Comparison of ENCODE assay signal across 11 mouse cellular contexts in the genomic region with DNA sequence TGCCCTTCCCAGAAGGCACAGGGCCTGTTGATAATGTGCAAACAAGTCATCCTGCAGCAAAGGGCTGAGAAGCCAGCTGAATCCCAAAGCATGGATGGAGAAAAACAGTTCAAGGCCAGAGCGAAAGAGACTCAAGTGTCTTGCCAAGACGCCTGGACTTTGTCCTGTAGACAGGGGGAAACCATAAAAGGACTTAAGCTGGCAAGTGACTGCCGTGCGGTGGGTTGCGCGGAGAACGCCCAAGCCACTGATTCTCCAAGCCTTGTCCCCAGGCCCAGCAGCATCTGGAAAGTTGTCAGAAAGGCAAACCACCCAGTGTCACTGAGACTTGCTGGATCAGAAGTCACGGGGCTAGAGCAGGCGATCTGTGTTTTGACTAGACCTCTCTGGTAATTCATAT. TPM values are rescaled to one million over a fixed set of nuclear protein-coding genes. Genes with fewer than 3 reads are reported as not detected.
A peak's percentile ranks its signal among the peaks of the same experiment; 100 is the strongest.
DNase-seq lines count a peak whose midpoint lies in the region; ATAC-seq and TF ChIP-seq lines count a peak whose summit lies in the region.
"Had no signal": no experiment of that assay in that cellular context is flagged by ENCODE, and none has a peak within 500 bp of the region (broad histone marks: within the 10 kb centered on the region; RNA-seq: fewer than 3 reads in every experiment).

No protein-coding gene starts in this region.

- no peak overlapping the region for H3K4me3 ChIP-seq in embryonic facial prominence, embryonic 15.5 days (replicated peaks)
- no peak overlapping the region for H3K4me3 ChIP-seq in embryonic facial prominence, embryonic 10.5 days
- H3K4me3 ChIP-seq in lung, postnatal 0 days (ENCODE audit: low read depth, low read length): no peak overlapping the region
- no peak overlapping the region for H3K4me3 ChIP-seq in stomach, embryonic 15.5 days (replicated peaks)
- H3K4me3 ChIP-seq: midbrain, embryonic 10.5 days had no signal

- TF ChIP-seq CTCF in lung, postnatal 0 days (IDR thresholded peaks at IDR 0.05): no peak

- no peak overlapping the region for H3K27ac ChIP-seq in embryonic facial prominence, embryonic 15.5 days (replicated peaks)
- no peak overlapping the region for H3K27ac ChIP-seq in embryonic facial prominence, embryonic 10.5 days (replicated peaks)
- no peak overlapping the region for H3K27ac ChIP-seq in lung, postnatal 0 days (ENCODE audit: low read length)
- H3K27ac ChIP-seq in stomach, embryonic 15.5 days: peak overlapping the region; percentile 69
- H3K27ac ChIP-seq: midbrain, embryonic 10.5 days had no signal

- H3K4me2 ChIP-seq in embryonic facial prominence, embryonic 15.5 days (replicated peaks): no peak overlapping the region
- no peak overlapping the region for H3K4me2 ChIP-seq in lung, postnatal 0 days (replicated peaks; ENCODE audit: low read depth, low read length)
- no peak overlapping the region for H3K4me2 ChIP-seq in stomach, embryonic 15.5 days

- no peaks in the 10 kb centered on the region for H3K9me3 ChIP-seq in embryonic facial prominence, embryonic 15.5 days (replicated peaks)
- H3K9me3 ChIP-seq in embryonic facial prominence, embryonic 10.5 days: no peaks in the 10 kb centered on the region
- no peaks in the 10 kb centered on the region for H3K9me3 ChIP-seq in lung, postnatal 0 days (ENCODE audit: low read length)
- H3K9me3 ChIP-seq in stomach, embryonic 15.5 days: no peaks in the 10 kb centered on the region
- H3K9me3 ChIP-seq: midbrain, embryonic 10.5 days had no signal

- no peaks in the 10 kb centered on the region for H3K4me1 ChIP-seq in embryonic facial prominence, embryonic 15.5 days
- H3K4me1 ChIP-seq in embryonic facial prominence, embryonic 10.5 days: peaks cover 11% of the 10 kb centered on the region
- H3K4me1 ChIP-seq in lung, postnatal 0 days (ENCODE audit: insufficient read depth, low read depth, low read length): no peaks in the 10 kb centered on the region; the same call in 1 of the 2 replicates
- no peaks in the 10 kb centered on the region for H3K4me1 ChIP-seq in stomach, embryonic 15.5 days

- no peak for DNase-seq in embryonic facial prominence, embryonic 10.5 days (ENCODE audit: low spot score)
- DNase-seq in lung, postnatal 14 days: peak; percentile 11
- no peak for DNase-seq in lung, postnatal 0 days (ENCODE audit: low spot score)
- DNase-seq in heart, postnatal 36 days: peak; percentile 42 to 50
- no peak for DNase-seq in T-cell, adult 2 months (ENCODE audit: low spot score)
- DNase-seq: lung, adult 2 months; thymus, adult 18-20 months had no signal

- no peaks in the 10 kb centered on the region for H3K36me3 ChIP-seq in embryonic facial prominence, embryonic 15.5 days
- H3K36me3 ChIP-seq in embryonic facial prominence, embryonic 10.5 days (replicated peaks): no peaks in the 10 kb centered on the region
- no peaks in the 10 kb centered on the region for H3K36me3 ChIP-seq in lung, postnatal 0 days (ENCODE audit: insufficient read depth, low read length)
- H3K36me3 ChIP-seq in stomach, embryonic 15.5 days: no peaks in the 10 kb centered on the region
- H3K36me3 ChIP-seq: midbrain, embryonic 10.5 days had no signal

- 0 out of 2 replicates have a peak, but pooled peaks have one; percentile 24 for ATAC-seq in embryonic facial prominence, embryonic 15.5 days (ENCODE audit: insufficient number of reproducible peaks, low FRiP score, low TSS enrichment, low read depth)
- ATAC-seq in lung, postnatal 0 days: no peak
- no peak for ATAC-seq in stomach, embryonic 15.5 days (ENCODE audit: insufficient read depth, low FRiP score, low read depth)
- no peak for ATAC-seq in monocyte, adult 5-6 weeks (replicated peaks; ENCODE audit: insufficient number of reproducible peaks, low FRiP score, low TSS enrichment, poor library complexity, severe bottlenecking)

- no peak overlapping the region for H3K9ac ChIP-seq in embryonic facial prominence, embryonic 15.5 days
- H3K9ac ChIP-seq in lung, postnatal 0 days (replicated peaks; ENCODE audit: low read depth): no peak overlapping the region
- no peak overlapping the region for H3K9ac ChIP-seq in stomach, embryonic 15.5 days

- intact Hi-C loops in heart, postnatal 36 days (cut with DNase I): no loop called here

- TF ChIP-seq EP300 in lung, postnatal 0 days (IDR thresholded peaks at IDR 0.05): no peak

- 78% methylated on average over 9 of the region's 9 CpGs for WGBS in embryonic facial prominence, embryonic 15.5 days
- 87% methylated on average over 9 of the region's 9 CpGs for WGBS in embryonic facial prominence, embryonic 10.5 days
- WGBS in lung, postnatal 0 days: 80% methylated on average over 9 of the region's 9 CpGs
- 58% methylated on average over 9 of the region's 9 CpGs for WGBS in stomach, embryonic 15.5 days

- H3K27me3 ChIP-seq in embryonic facial prominence, embryonic 15.5 days: no peaks in the 10 kb centered on the region
- H3K27me3 ChIP-seq in embryonic facial prominence, embryonic 10.5 days (replicated peaks; ENCODE audit: low read depth, poor library complexity, severe bottlenecking): no peaks in the 10 kb centered on the region
- no peaks in the 10 kb centered on the region for H3K27me3 ChIP-seq in lung, postnatal 0 days (replicated peaks; ENCODE audit: insufficient read depth, low read length)
- H3K27me3 ChIP-seq in stomach, embryonic 15.5 days (replicated peaks): no peaks in the 10 kb centered on the region

RNA-seq across cellular contexts. Expression of a gene that starts 22.2 kb away (rescaled TPM):
- polyA plus RNA-seq in embryonic facial prominence, embryonic 15.5 days (2015; fragmentation: Nextera tagmentation; extraction: Ambion mirVana): 11.7 TPM in 2 replicates
- 7.3 and 7.4 TPM in 2 replicates for polyA plus RNA-seq in embryonic facial prominence, embryonic 10.5 days (2016; fragmentation: Nextera tagmentation; extraction: Ambion mirVana)
- polyA plus RNA-seq in lung, postnatal 0 days (2015; fragmentation: Nextera tagmentation; extraction: Ambion mirVana): 11.0 and 12.1 TPM in 2 replicates
- total RNA-seq in heart, postnatal 36 days (2021): 10 to 100 TPM; 68.1 to 82.1 TPM
- polyA plus RNA-seq in stomach, embryonic 15.5 days (2015; fragmentation: Nextera tagmentation; extraction: Ambion mirVana): 9.8 and 10.0 TPM in 2 replicates
- 8.3 to 15.2 TPM (median 13.8 TPM) in 3 replicates for total RNA-seq in monocyte, adult 5-6 weeks (2017)

Comparison
In these comparisons a context has a peak if more than half of its experiments do, and no peak if none do; other contexts are left out.
1. DNase-seq: peak in lung, postnatal 14 days (single experiment) and heart, postnatal 36 days (2 of 2); none in embryonic facial prominence, embryonic 10.5 days (single experiment), lung, postnatal 0 days (single experiment) and T-cell, adult 2 months (single experiment).